Mouse (Mus musculus) ovary, adult 18-20 months (tissue): Measurements from ENCODE around the gene Gm21921.
"Not testable (repeated sequence)": the region's sequence is repeated elsewhere in the genome, so short reads cannot be mapped to it uniquely, and the experiment has no call there.

Source experiments
- DNase-seq: peaks from one replicate; pipeline ENCODE4 v3.0.0; 2022; ENCODE audit warnings: low spot score, mixed read lengths

Gene Gm21921

DNA sequence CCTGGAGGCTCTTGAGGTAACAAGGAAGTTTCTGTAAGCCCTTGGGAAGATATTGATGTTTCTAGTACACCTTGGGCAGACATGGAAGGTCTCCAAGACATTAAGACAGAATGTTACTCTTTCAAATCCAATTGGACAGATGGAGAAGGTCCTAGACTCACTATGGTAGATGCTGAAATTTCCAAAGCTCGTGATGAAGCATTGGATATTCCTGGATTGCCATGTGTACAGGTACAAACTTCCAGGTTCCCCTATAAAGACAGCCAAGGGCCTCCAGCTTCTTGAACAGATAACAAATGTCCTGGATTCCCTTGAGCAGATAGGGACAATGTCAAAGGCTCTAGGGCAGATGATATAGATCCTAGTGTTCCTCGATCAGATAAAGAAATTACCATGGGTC, at the start of gene Gm21921:
Gm21921 (minus strand) TSS at position 101 of the 400 bp plus-strand sequence.
- not testable (repeated sequence) for DNase-seq
